Mouse (Mus musculus): ENCODE results near the gene Gm4881. TPM values are rescaled to one million over a fixed set of nuclear protein-coding genes. Genes with fewer than 3 reads are reported as not detected.

Gm4881 gene
- polyA plus RNA-seq, 1 experiment from 2014 or later = not detected

DNA sequence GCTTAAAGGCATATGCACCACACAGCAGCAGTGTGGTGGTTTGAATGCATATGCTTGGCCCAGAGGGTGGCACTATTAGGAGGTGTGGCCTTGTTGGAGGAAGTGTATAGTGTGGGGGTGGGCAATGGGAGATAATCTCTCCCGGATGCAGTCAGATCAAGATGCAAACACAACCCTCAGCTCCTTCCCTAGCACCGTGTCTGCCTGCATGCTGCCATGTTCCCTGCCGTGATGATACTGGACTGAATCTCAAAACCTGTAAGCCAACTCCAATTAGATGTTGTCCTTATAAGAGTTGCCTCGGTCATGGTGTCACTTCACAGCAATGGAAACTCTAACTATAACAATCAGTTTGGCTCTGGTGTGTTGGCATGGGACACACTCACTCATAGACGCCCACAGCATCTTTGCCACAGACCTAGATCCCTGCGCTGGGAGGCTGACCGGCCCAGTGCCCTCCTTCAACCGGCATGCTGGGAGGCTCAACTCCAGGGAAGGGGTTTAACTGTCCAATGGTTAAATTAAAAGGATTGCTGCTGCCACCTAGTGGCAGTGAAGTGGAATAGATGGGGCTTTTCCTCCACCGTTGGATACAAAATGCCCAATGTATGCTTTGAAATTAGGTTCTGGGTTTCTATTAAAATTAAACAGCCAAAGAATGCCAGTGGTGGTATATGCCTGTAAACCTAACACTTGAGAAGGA, 30.8 kb upstream of the Gm4881 start:
- H3K4me2 ChIP-seq (ENCODE audit: low read depth, low read length) = no peak overlapping the region
- H3K4me1 ChIP-seq (ENCODE audit: control insufficient read depth, insufficient read depth, low read length) = peaks cover 10% of the 10 kb centered on the region; the same call in 1 of the 2 replicates
- ATAC-seq (ENCODE audit: insufficient read depth, low FRiP score) = no peak
- H3K9me3 ChIP-seq (replicated peaks; ENCODE audit: control insufficient read depth, low read length) = no peaks in the 10 kb centered on the region
- H3K27me3 ChIP-seq (ENCODE audit: control insufficient read depth, insufficient read depth, low read length) = no peaks in the 10 kb centered on the region
- H3K27ac ChIP-seq (ENCODE audit: low read length) = no peak overlapping the region
- H3K36me3 ChIP-seq (ENCODE audit: control insufficient read depth, insufficient read depth, low read length) = peaks cover 4% of the 10 kb centered on the region; the same call in 1 of the 2 replicates
- 29% methylated on average over 9 of the region's 9 CpGs for WGBS
- no peak overlapping the region for H3K9ac ChIP-seq (ENCODE audit: low read length)
- H3K4me3 ChIP-seq (replicated peaks; ENCODE audit: low read length) = no peak overlapping the region

DNA sequence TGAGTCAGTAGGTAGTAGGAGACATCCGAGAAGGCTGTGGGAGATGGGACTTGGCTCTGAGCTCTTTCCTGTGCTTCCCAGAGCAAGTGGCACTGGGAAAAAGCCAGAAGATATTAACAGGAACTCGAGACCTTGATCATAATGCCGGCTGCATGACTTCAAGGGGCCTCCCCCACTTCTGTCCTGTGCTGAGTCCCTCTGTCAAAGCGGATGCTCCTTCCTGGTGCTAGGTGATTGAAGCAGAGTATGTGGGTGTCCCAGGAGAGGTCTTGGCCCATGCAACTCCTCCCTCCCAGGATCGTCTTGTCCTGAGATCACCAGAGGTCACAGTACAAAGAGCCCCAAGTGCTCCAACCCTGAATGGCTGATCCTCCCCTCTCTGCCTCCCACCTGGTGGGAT, 29.6 kb upstream of the Gm4881 start:
- WGBS = 69% methylated on average over 5 of the region's 5 CpGs
- no peak overlapping the region for H3K4me3 ChIP-seq (replicated peaks; ENCODE audit: low read length)
- no peaks in the 10 kb centered on the region for H3K9me3 ChIP-seq (replicated peaks; ENCODE audit: control insufficient read depth, low read length)
- peaks cover 10% of the 10 kb centered on the region; the same call in 1 of the 2 replicates for H3K4me1 ChIP-seq (ENCODE audit: control insufficient read depth, insufficient read depth, low read length)
- H3K4me2 ChIP-seq (ENCODE audit: low read depth, low read length) = no peak overlapping the region
- no peak for ATAC-seq (ENCODE audit: insufficient read depth, low FRiP score)
- H3K9ac ChIP-seq (ENCODE audit: low read length) = no peak overlapping the region
- peaks cover 8% of the 10 kb centered on the region; the same call in 1 of the 2 replicates for H3K36me3 ChIP-seq (ENCODE audit: control insufficient read depth, insufficient read depth, low read length)
- H3K27me3 ChIP-seq (ENCODE audit: control insufficient read depth, insufficient read depth, low read length) = no peaks in the 10 kb centered on the region
- H3K27ac ChIP-seq (ENCODE audit: low read length) = no peak overlapping the region

DNA sequence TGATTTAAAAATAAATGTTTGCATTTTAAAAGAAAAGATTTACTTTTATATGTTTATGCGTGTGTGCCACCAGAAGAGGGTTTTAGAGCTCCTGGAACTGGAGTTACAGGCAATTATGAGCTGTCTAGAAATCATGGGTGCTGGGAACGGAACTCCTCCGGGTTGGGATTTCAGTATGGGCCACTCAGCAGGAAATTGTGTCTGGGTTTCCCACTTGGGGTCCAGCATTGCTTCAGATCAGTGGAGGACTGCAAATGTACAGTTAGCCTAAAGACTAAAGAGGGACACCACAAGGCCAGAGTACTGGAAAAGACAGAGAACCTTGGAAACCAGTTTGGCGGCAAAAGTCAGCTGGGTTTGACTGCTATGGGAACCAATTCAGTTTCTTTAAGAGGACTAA, 28.9 kb upstream of the Gm4881 start:
- Histone ChIP-seq H3K9me3 (replicated peaks; ENCODE audit: control insufficient read depth, low read length) (no peaks in the 10 kb centered on the region), H3K9ac (ENCODE audit: low read length) (no peak overlapping the region), H3K27ac (ENCODE audit: low read length) (no peak overlapping the region), H3K4me1 (ENCODE audit: control insufficient read depth, insufficient read depth, low read length) (peaks cover 10% of the 10 kb centered on the region; the same call in 1 of the 2 replicates), H3K27me3 (ENCODE audit: control insufficient read depth, insufficient read depth, low read length) (no peaks in the 10 kb centered on the region), H3K4me2 (ENCODE audit: low read depth, low read length) (no peak overlapping the region), H3K4me3 (replicated peaks; ENCODE audit: low read length) (no peak overlapping the region), H3K36me3 (ENCODE audit: control insufficient read depth, insufficient read depth, low read length) (peaks cover 8% of the 10 kb centered on the region; the same call in 1 of the 2 replicates)
- ATAC-seq (ENCODE audit: insufficient read depth, low FRiP score) = no peak
- WGBS = 78% methylated on average over 4 of the region's 4 CpGs

DNA sequence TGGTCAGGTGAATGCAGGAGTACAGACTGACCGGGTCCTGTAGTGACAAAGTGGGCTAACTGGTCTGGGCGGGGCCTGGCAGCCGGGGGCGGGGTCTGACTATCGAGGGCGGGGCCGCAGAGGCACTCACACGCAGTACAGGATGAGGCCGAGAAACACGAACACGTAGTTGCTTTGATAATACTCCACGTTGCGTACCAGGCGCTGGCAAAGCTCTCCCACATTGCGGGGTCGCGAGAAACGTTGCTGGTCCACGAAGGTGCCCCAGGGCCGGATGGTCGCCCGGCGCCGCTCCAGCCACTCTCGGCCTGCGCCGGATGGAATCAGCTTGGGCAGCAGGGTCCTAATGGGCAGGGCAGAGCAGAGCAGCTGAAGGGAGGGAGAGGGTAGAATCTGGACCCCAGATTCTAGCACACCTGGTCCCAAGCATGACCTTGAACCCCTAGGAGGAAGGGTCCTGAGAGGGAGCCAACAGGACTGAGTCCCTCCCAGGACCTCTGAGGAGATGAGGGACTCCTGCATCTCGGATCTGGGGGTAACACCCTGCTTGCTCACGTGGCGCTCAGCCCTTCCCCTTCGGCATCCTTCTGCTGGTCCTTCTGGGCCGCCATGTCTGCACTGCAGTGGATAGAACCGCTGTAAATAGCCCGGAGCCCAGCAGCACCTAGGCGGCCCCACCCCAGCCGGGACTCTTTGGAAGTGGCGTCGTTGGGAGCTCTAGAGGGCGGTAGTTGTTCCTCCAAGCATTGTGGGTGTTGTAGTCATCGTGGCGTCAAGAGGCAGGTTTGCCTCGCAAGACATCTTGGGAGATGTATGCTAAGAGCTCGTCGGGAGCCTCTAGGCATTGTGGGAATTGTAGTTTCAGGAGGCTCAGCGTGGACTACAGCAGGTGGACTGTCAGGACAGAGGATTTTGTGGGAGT, 27.9 kb upstream of the Gm4881 start, which contains the start of gene Rabac1:
Rabac1 (minus strand) TSS at position 783 of the 922 bp plus-strand sequence.
- peak; percentile 94 for ATAC-seq (ENCODE audit: insufficient read depth, low FRiP score)
- H3K27ac ChIP-seq (ENCODE audit: low read length) = peak within 1 kb of the TSS; percentile 89
- peak within 1 kb of the TSS; percentile 90 for H3K4me2 ChIP-seq (ENCODE audit: low read depth, low read length)
- peaks cover 10% of the 10 kb centered on the region; the same call in 1 of the 2 replicates for H3K4me1 ChIP-seq (ENCODE audit: control insufficient read depth, insufficient read depth, low read length)
- no peaks in the 10 kb centered on the region for H3K27me3 ChIP-seq (ENCODE audit: control insufficient read depth, insufficient read depth, low read length)
- peaks cover 8% of the 10 kb centered on the region; the same call in 1 of the 2 replicates for H3K36me3 ChIP-seq (ENCODE audit: control insufficient read depth, insufficient read depth, low read length)
- peak within 1 kb of the TSS; percentile 89 for H3K4me3 ChIP-seq (replicated peaks; ENCODE audit: low read length)
- under 1% methylated on average over 45 of the region's 45 CpGs for WGBS
- peak within 1 kb of the TSS; percentile 92 for H3K9ac ChIP-seq (ENCODE audit: low read length)
- no peaks in the 10 kb centered on the region for H3K9me3 ChIP-seq (replicated peaks; ENCODE audit: control insufficient read depth, low read length)

DNA sequence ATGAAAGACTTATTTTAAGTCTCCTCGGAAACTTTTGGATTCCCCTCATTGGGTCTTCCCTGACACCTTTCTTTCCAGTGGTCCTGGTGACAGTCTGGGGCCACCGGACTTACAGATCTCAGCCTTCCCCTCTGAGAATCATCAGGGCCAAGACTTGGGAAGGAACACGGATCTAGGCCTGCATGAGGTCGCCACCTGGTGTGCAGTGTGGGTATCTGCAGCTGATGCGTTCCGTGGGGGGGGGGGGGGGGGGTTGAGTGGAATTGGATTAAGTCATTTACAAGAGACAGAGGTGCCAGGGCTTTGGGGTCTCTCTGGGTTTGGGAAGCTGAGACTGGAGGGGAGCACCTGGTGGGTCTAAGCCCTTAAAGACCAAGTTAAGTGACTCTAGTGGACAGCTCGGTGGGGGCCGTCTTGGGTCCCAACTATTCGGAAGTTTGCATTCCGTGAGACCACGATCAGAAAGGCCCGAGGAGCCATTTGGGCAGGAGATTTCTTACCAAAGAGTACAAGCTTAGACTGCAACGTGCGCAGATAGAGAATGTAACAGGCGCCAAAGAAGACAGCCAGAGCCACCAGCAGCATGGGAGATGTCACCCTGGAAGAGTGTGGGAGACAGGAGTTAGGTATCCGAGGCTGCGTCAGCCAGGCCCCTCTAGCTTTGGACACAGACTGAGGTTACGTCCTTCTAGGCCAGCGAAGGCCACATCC, 27.1 kb upstream of the Gm4881 start:
- no peak for ATAC-seq (ENCODE audit: insufficient read depth, low FRiP score)
- Histone ChIP-seq H3K27ac (ENCODE audit: low read length) (peak overlapping the region; percentile 89), H3K4me3 (replicated peaks; ENCODE audit: low read length) (peak overlapping the region; percentile 89), H3K36me3 (ENCODE audit: control insufficient read depth, insufficient read depth, low read length) (peaks cover 8% of the 10 kb centered on the region; the same call in 1 of the 2 replicates), H3K9ac (ENCODE audit: low read length) (peak overlapping the region; percentile 92), H3K9me3 (replicated peaks; ENCODE audit: control insufficient read depth, low read length) (no peaks in the 10 kb centered on the region), H3K4me2 (ENCODE audit: low read depth, low read length) (peak overlapping the region; percentile 90), H3K4me1 (ENCODE audit: control insufficient read depth, insufficient read depth, low read length) (peaks cover 10% of the 10 kb centered on the region; the same call in 1 of the 2 replicates), H3K27me3 (ENCODE audit: control insufficient read depth, insufficient read depth, low read length) (no peaks in the 10 kb centered on the region)
- WGBS = 7% methylated on average over 19 of the region's 19 CpGs

DNA sequence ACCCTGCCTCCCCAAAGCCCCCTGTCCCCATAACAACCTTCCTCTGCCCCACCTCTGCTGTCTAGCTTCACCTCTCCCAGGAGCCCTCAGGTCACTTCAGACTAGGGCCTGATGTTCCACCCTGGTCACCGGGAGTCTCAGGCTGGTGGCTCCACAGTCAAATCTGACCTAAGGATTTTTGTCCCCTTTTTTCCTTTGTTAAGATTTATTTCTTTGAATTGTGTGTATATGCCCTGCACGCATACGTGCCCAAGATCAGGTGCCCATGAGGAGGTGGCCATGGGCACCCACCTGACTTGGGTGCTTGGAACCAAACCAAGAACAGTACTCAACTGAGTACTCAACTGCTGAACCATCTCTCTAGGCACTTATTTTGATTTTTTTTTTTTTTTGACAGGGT, 26.0 kb upstream of the Gm4881 start:
- H3K27ac ChIP-seq (ENCODE audit: low read length) = no peak overlapping the region
- no peak overlapping the region for H3K4me3 ChIP-seq (replicated peaks; ENCODE audit: low read length)
- peaks cover 10% of the 10 kb centered on the region; the same call in 1 of the 2 replicates for H3K4me1 ChIP-seq (ENCODE audit: control insufficient read depth, insufficient read depth, low read length)
- no peak overlapping the region for H3K4me2 ChIP-seq (ENCODE audit: low read depth, low read length)
- 97% methylated on average over 3 of the region's 3 CpGs for WGBS
- ATAC-seq (ENCODE audit: insufficient read depth, low FRiP score) = no peak
- peaks cover 8% of the 10 kb centered on the region; the same call in 1 of the 2 replicates for H3K36me3 ChIP-seq (ENCODE audit: control insufficient read depth, insufficient read depth, low read length)
- H3K9ac ChIP-seq (ENCODE audit: low read length) = no peak overlapping the region
- H3K9me3 ChIP-seq (replicated peaks; ENCODE audit: control insufficient read depth, low read length) = no peaks in the 10 kb centered on the region
- H3K27me3 ChIP-seq (ENCODE audit: control insufficient read depth, insufficient read depth, low read length) = no peaks in the 10 kb centered on the region

DNA sequence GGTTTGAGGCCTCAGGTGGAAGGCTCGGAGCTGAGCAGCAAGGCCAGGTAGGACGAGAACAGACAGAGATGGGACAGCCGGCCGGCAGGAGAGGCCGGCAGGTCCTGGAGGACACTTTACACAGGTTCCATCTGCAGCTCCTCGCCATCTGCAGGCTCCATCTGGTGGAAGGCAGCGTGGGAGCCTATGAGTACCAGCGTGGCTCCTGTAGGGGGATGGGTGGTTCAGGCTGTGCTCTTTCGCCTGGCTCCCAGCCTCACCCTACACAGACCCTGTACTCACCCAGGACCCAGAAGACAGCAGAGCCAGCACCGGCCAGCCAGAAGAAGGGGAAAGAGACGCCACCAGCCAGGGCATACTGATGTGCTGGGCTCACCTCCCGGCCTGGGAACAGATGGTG, 25.5 kb upstream of the Gm4881 start:
- no peak overlapping the region for H3K9ac ChIP-seq (ENCODE audit: low read length)
- peaks cover 10% of the 10 kb centered on the region; the same call in 1 of the 2 replicates for H3K4me1 ChIP-seq (ENCODE audit: control insufficient read depth, insufficient read depth, low read length)
- H3K4me3 ChIP-seq (replicated peaks; ENCODE audit: low read length) = no peak overlapping the region
- H3K9me3 ChIP-seq (replicated peaks; ENCODE audit: control insufficient read depth, low read length) = no peaks in the 10 kb centered on the region
- peaks cover 8% of the 10 kb centered on the region; the same call in 1 of the 2 replicates for H3K36me3 ChIP-seq (ENCODE audit: control insufficient read depth, insufficient read depth, low read length)
- no peaks in the 10 kb centered on the region for H3K27me3 ChIP-seq (ENCODE audit: control insufficient read depth, insufficient read depth, low read length)
- H3K27ac ChIP-seq (ENCODE audit: low read length) = no peak overlapping the region
- WGBS = 82% methylated on average over 12 of the region's 12 CpGs
- H3K4me2 ChIP-seq (ENCODE audit: low read depth, low read length) = no peak overlapping the region
- no peak for ATAC-seq (ENCODE audit: insufficient read depth, low FRiP score)

DNA sequence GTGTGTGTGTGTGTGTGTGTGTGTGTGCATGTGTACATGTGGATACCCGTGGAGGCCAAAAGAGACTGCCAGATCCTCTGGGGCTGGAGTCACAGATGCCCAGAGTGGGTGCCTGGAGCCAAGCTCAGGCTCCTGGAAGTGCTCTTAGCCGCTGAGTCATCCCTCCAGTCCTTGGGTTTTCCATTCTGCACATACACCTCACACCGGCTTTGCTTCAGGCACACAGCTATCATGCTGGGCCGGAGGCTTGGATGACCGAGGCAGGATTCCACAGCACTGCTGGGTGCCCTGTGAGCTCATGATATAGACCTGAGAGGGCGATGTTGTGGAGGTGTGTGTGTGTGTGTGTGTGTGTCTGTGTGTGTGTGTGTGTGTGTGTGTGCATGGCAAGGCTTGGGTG, 24.2 kb upstream of the Gm4881 start:
- Histone ChIP-seq H3K27ac (ENCODE audit: low read length) (no peak overlapping the region), H3K4me3 (replicated peaks; ENCODE audit: low read length) (no peak overlapping the region), H3K4me1 (ENCODE audit: control insufficient read depth, insufficient read depth, low read length) (peaks cover 10% of the 10 kb centered on the region; the same call in 1 of the 2 replicates), H3K36me3 (ENCODE audit: control insufficient read depth, insufficient read depth, low read length) (peaks cover 8% of the 10 kb centered on the region; the same call in 1 of the 2 replicates), H3K4me2 (ENCODE audit: low read depth, low read length) (no peak overlapping the region), H3K9ac (ENCODE audit: low read length) (no peak overlapping the region), H3K9me3 (replicated peaks; ENCODE audit: control insufficient read depth, low read length) (no peaks in the 10 kb centered on the region), H3K27me3 (ENCODE audit: control insufficient read depth, insufficient read depth, low read length) (no peaks in the 10 kb centered on the region)
- no peak for ATAC-seq (ENCODE audit: insufficient read depth, low FRiP score)
- WGBS = 73% methylated on average over 6 of the region's 6 CpGs

Measured in stomach, embryonic 16.5 days (tissue).